Mouse (Mus musculus): Measurements from ENCODE around the gene Lman2. TPM values are rescaled to one million over a fixed set of nuclear protein-coding genes. Genes with fewer than 3 reads are reported as not detected.

The Lman2 gene
- total and polyA plus RNA-seq, 2 experiments from 2014 or later: 35.0 to 55.7 TPM

GRCm38 (mm10) chr13:55339259-55339658, 23.3 kb downstream of the Lman2 start:
- H3K4me1 ChIP-seq (ENCODE audit: insufficient read depth, low read length): no peaks in the 10 kb centered on the region
- peaks cover 5% of the 10 kb centered on the region; the same call in 1 of the 2 replicates for H3K36me3 ChIP-seq (ENCODE audit: insufficient read depth, low read length)
- no peaks in the 10 kb centered on the region for H3K27me3 ChIP-seq (ENCODE audit: insufficient read depth, low read length)
- DNase-seq (ENCODE audit: low spot score) (no peak), ATAC-seq (ENCODE audit: low FRiP score) (no peak)
- no peak overlapping the region for H3K27ac ChIP-seq (ENCODE audit: low read depth, low read length)
- H3K9me3 ChIP-seq (ENCODE audit: low read length): no peaks in the 10 kb centered on the region
- H3K4me3 ChIP-seq (ENCODE audit: low read depth, low read length): no peak overlapping the region
- 38% methylated on average over 2 of the region's 2 CpGs for WGBS
- H3K9ac ChIP-seq (replicated peaks; ENCODE audit: low read length, poor library complexity, severe bottlenecking): no peak overlapping the region
- no peak for TF ChIP-seq CTCF (IDR thresholded peaks at IDR 0.05)
- no peak overlapping the region for H3K4me2 ChIP-seq (ENCODE audit: low read depth, low read length, poor library complexity, severe bottlenecking)

GRCm38 (mm10) chr13:55338131-55339054, 24.2 kb downstream of the Lman2 start:
- H3K27ac ChIP-seq (ENCODE audit: low read depth, low read length): no peak overlapping the region
- no peak overlapping the region for H3K9ac ChIP-seq (replicated peaks; ENCODE audit: low read length, poor library complexity, severe bottlenecking)
- H3K36me3 ChIP-seq (ENCODE audit: insufficient read depth, low read length): no peaks in the 10 kb centered on the region
- no peaks in the 10 kb centered on the region for H3K27me3 ChIP-seq (ENCODE audit: insufficient read depth, low read length)
- no peaks in the 10 kb centered on the region for H3K9me3 ChIP-seq (ENCODE audit: low read length)
- no peak overlapping the region for H3K4me3 ChIP-seq (ENCODE audit: low read depth, low read length)
- 59% methylated on average over 12 of the region's 12 CpGs for WGBS
- no peak for ATAC-seq (ENCODE audit: low FRiP score)
- no peak for TF ChIP-seq CTCF (IDR thresholded peaks at IDR 0.05)
- no peak overlapping the region for H3K4me2 ChIP-seq (ENCODE audit: low read depth, low read length, poor library complexity, severe bottlenecking)
- peak; percentile 56 for DNase-seq (ENCODE audit: low spot score)
- no peaks in the 10 kb centered on the region for H3K4me1 ChIP-seq (ENCODE audit: insufficient read depth, low read length)

- ATAC-seq (ENCODE audit: low FRiP score): no peak
- H3K4me1 ChIP-seq (ENCODE audit: insufficient read depth, low read length): no peaks in the 10 kb centered on the region
- no peak for DNase-seq (ENCODE audit: low spot score)
- no peak for TF ChIP-seq CTCF (IDR thresholded peaks at IDR 0.05)
- no peaks in the 10 kb centered on the region for H3K9me3 ChIP-seq (ENCODE audit: low read length)
- 64% methylated on average over 10 of the region's 10 CpGs for WGBS
- H3K27ac ChIP-seq (ENCODE audit: low read depth, low read length): no peak overlapping the region
- no peaks in the 10 kb centered on the region for H3K36me3 ChIP-seq (ENCODE audit: insufficient read depth, low read length)
- no peaks in the 10 kb centered on the region for H3K27me3 ChIP-seq (ENCODE audit: insufficient read depth, low read length)
- no peak overlapping the region for H3K4me2 ChIP-seq (ENCODE audit: low read depth, low read length, poor library complexity, severe bottlenecking)
- no peak overlapping the region for H3K4me3 ChIP-seq (ENCODE audit: low read depth, low read length)
- no peak overlapping the region for H3K9ac ChIP-seq (replicated peaks; ENCODE audit: low read length, poor library complexity, severe bottlenecking)
Observed at GRCm38 (mm10) chr13:55337341-55337975, 25.1 kb downstream of the Lman2 start.

DNA sequence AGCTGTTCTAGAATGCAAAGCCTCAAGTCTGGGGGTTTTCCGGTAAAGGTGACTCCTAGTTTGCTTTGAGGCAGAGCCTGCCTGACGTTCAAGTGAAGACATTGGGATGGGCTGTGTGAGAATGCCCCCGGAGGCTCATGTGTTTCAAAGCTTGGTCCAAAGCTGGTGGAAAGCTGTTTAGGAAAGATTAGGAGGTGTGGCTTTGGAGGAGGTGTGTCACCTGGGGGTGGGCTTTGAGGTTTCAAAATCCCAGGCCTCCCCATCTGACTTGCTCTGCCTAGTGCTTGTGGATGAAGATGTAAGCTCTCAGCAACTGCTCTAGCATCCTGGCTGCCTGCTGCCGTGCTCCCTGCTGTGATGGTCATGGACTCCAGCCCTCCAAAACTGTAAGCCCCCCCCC, 26.9 kb downstream of the Lman2 start:
- no peak for ATAC-seq (ENCODE audit: low FRiP score)
- H3K9me3 ChIP-seq (ENCODE audit: low read length): no peaks in the 10 kb centered on the region
- no peak overlapping the region for H3K9ac ChIP-seq (replicated peaks; ENCODE audit: low read length, poor library complexity, severe bottlenecking)
- H3K27me3 ChIP-seq (ENCODE audit: insufficient read depth, low read length): no peaks in the 10 kb centered on the region
- WGBS: 88% methylated on average over 4 of the region's 4 CpGs
- no peak overlapping the region for H3K27ac ChIP-seq (ENCODE audit: low read depth, low read length)
- no peak for DNase-seq (ENCODE audit: low spot score)
- TF ChIP-seq CTCF (IDR thresholded peaks at IDR 0.05): no peak
- no peaks in the 10 kb centered on the region for H3K4me1 ChIP-seq (ENCODE audit: insufficient read depth, low read length)
- no peak overlapping the region for H3K4me2 ChIP-seq (ENCODE audit: low read depth, low read length, poor library complexity, severe bottlenecking)
- no peaks in the 10 kb centered on the region for H3K36me3 ChIP-seq (ENCODE audit: insufficient read depth, low read length)
- H3K4me3 ChIP-seq (ENCODE audit: low read depth, low read length): no peak overlapping the region

DNA sequence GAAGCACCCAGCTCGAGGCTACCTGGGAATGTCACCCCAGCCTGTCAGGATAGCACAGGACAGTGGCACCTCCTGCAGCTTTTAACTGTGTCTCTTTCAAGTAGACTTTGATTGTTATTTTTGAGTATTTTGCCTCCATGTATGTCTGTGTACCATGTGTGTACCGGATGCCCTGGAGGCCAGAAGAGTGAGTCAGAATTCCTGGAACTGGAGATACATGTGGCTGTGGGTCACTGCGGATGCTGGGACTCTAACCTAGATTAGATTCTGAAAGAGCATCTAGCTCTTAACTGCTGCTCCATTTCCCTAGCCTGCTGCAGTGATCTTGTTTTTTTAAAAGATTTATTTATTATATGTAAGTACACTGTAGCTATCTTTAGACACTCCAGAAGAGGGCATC, 30.3 kb downstream of the Lman2 start:
- TF ChIP-seq CTCF (IDR thresholded peaks at IDR 0.05): no peak
- Histone ChIP-seq H3K27me3 (ENCODE audit: insufficient read depth, low read length) (no peaks in the 10 kb centered on the region), H3K4me1 (ENCODE audit: insufficient read depth, low read length) (no peaks in the 10 kb centered on the region), H3K9me3 (ENCODE audit: low read length) (no peaks in the 10 kb centered on the region), H3K4me3 (ENCODE audit: low read depth, low read length) (no peak overlapping the region), H3K27ac (ENCODE audit: low read depth, low read length) (no peak overlapping the region), H3K4me2 (ENCODE audit: low read depth, low read length, poor library complexity, severe bottlenecking) (no peak overlapping the region), H3K36me3 (ENCODE audit: insufficient read depth, low read length) (no peaks in the 10 kb centered on the region), H3K9ac (replicated peaks; ENCODE audit: low read length, poor library complexity, severe bottlenecking) (no peak overlapping the region)
- no peak for ATAC-seq (ENCODE audit: low FRiP score)
- WGBS: 80% methylated on average over 3 of the region's 3 CpGs
- DNase-seq (ENCODE audit: low spot score): no peak

Measured in midbrain, postnatal 0 days (tissue).